In genomic region chr9:95510693-95511404, GRCm38 (mm10) we compare ENCODE assay signal across 8 mouse cellular contexts. TPM values are rescaled to one million over a fixed set of nuclear protein-coding genes. Genes with fewer than 3 reads are reported as not detected.
DNase-seq lines count a peak whose midpoint lies in the region; ATAC-seq and TF ChIP-seq lines count a peak whose summit lies in the region.

No protein-coding gene starts in this region.

- peak overlapping the region; percentile 100 for H3K4me3 ChIP-seq in heart, embryonic 13.5 days
- H3K4me3 ChIP-seq in ES-Bruce4 (ENCODE audit: low read depth, low read length): peak overlapping the region; percentile 97
- peak overlapping the region; percentile 97 for H3K4me3 ChIP-seq in intestine, embryonic 16.5 days (ENCODE audit: low read length)

- ATAC-seq in heart, embryonic 13.5 days (ENCODE audit: extremely low read depth, insufficient number of reproducible peaks, low FRiP score, low TSS enrichment): no peak
- ATAC-seq in intestine, embryonic 16.5 days: peak; percentile 29

- TF ChIP-seq CTCF in ES-Bruce4 (IDR thresholded peaks at IDR 0.05; ENCODE audit: low read depth, low read length): no peak

- peak overlapping the region; percentile 89 for H3K4me2 ChIP-seq in heart, embryonic 13.5 days
- peak overlapping the region; percentile 79 for H3K4me2 ChIP-seq in intestine, embryonic 16.5 days (ENCODE audit: low read depth, low read length)

- TF ChIP-seq EP300 in ES-Bruce4 (IDR thresholded peaks at IDR 0.05; ENCODE audit: insufficient read depth, low read depth, low read length): no peak

- H3K27me3 ChIP-seq in heart, embryonic 13.5 days (replicated peaks): no peaks in the 10 kb centered on the region
- H3K27me3 ChIP-seq in ES-Bruce4 (ENCODE audit: control insufficient read depth, insufficient read depth, low read length, poor library complexity, severe bottlenecking): no peaks in the 10 kb centered on the region
- H3K27me3 ChIP-seq in intestine, embryonic 16.5 days (replicated peaks; ENCODE audit: control insufficient read depth, insufficient read depth, low read length): no peaks in the 10 kb centered on the region

- peaks cover 20% of the 10 kb centered on the region for H3K4me1 ChIP-seq in heart, embryonic 13.5 days
- peaks cover 2% of the 10 kb centered on the region for H3K4me1 ChIP-seq in ES-Bruce4 (ENCODE audit: control insufficient read depth, insufficient read depth, low read length)
- H3K4me1 ChIP-seq in intestine, embryonic 16.5 days (ENCODE audit: control insufficient read depth, insufficient read depth, low read length): peaks cover 8% of the 10 kb centered on the region; the same call in 1 of the 2 replicates

- no peaks in the 10 kb centered on the region for H3K9me3 ChIP-seq in heart, embryonic 13.5 days
- no peaks in the 10 kb centered on the region for H3K9me3 ChIP-seq in ES-Bruce4 (replicated peaks; ENCODE audit: control insufficient read depth, insufficient read depth, low read length, poor library complexity, severe bottlenecking)
- no peaks in the 10 kb centered on the region for H3K9me3 ChIP-seq in intestine, embryonic 16.5 days (ENCODE audit: control insufficient read depth, low read length)

- peaks cover 6% of the 10 kb centered on the region for H3K36me3 ChIP-seq in heart, embryonic 13.5 days
- peaks cover 6% of the 10 kb centered on the region for H3K36me3 ChIP-seq in ES-Bruce4 (ENCODE audit: control insufficient read depth, insufficient read depth, low read length, poor library complexity, severe bottlenecking)
- no peaks in the 10 kb centered on the region for H3K36me3 ChIP-seq in intestine, embryonic 16.5 days (ENCODE audit: control insufficient read depth, insufficient read depth, low read length)

- intact Hi-C loops in heart, postnatal 25 days (cut with DNase I): loop anchor here (5.0 kb wide), 2 partner anchors 346 to 446 kb away; partner anchors contain the start of gene Atr
- intact Hi-C loops in gastrocnemius, postnatal 36 days (cut with DNase I): no loop called here

- no peak for DNase-seq in heart, postnatal 25 days (ENCODE audit: low spot score)
- DNase-seq in embryo, embryonic 11 days: peak; percentile 40
- DNase-seq in neural tube, embryonic 10.5 days (ENCODE audit: extremely low spot score, low spot score): peak; percentile 47
- no peak for DNase-seq in gastrocnemius, postnatal 36 days
- no peak for DNase-seq in urinary bladder, postnatal 4 days (ENCODE audit: low spot score in 2 of 2)

- H3K9ac ChIP-seq in heart, embryonic 13.5 days: peak overlapping the region; percentile 98
- H3K9ac ChIP-seq in ES-Bruce4 (ENCODE audit: low read depth, poor library complexity, severe bottlenecking): peak overlapping the region; percentile 85
- peak overlapping the region; percentile 99 for H3K9ac ChIP-seq in intestine, embryonic 16.5 days (ENCODE audit: low read depth, low read length)

- 7% methylated on average over 21 of the region's 21 CpGs for WGBS in heart, embryonic 13.5 days
- WGBS in intestine, embryonic 16.5 days: 4% methylated on average over 21 of the region's 21 CpGs

- TF ChIP-seq POLR2A in ES-Bruce4 (IDR thresholded peaks at IDR 0.05; ENCODE audit: insufficient read depth, low read length): no peak

- H3K27ac ChIP-seq in heart, embryonic 13.5 days (replicated peaks): peak overlapping the region; percentile 92
- peak overlapping the region; percentile 15; the same call in 1 of the 2 replicates for H3K27ac ChIP-seq in ES-Bruce4 (ENCODE audit: insufficient read depth, low read length)
- H3K27ac ChIP-seq in intestine, embryonic 16.5 days (ENCODE audit: low read length): peak overlapping the region; percentile 95

RNA-seq across cellular contexts. Expression of gene U2surp, which starts 0.9 kb away (rescaled TPM):
- 79.6 and 84.9 TPM in 2 replicates for polyA plus RNA-seq in heart, embryonic 13.5 days (2015; fragmentation: Nextera tagmentation; extraction: Ambion mirVana)
- 10 to 100 TPM; 27.8 to 32.2 TPM for total RNA-seq in heart, postnatal 25 days (2021)
- polyA plus RNA-seq in ES-Bruce4 (2011; ENCODE audit: insufficient read depth, insufficient read length, low read depth, missing spikeins): 173 and 190 TPM in 2 replicates
- polyA plus RNA-seq in intestine, embryonic 16.5 days (2015; fragmentation: Nextera tagmentation; extraction: Ambion mirVana): 103 and 109 TPM in 2 replicates
- total RNA-seq in gastrocnemius, postnatal 36 days (2021): 10 to 100 TPM; 17.8 to 25.9 TPM

RNA-seq across cellular contexts. Expression of gene Paqr9, which starts 48.6 kb away (rescaled TPM):
- 0.39 and 0.68 TPM in 2 replicates for polyA plus RNA-seq in heart, embryonic 13.5 days (2015; fragmentation: Nextera tagmentation; extraction: Ambion mirVana)
- total RNA-seq in heart, postnatal 25 days (2021): 10 to 100 TPM; 41.1 to 43.4 TPM
- 0.15 and 0.30 TPM in 2 replicates for polyA plus RNA-seq in ES-Bruce4 (2011; ENCODE audit: insufficient read depth, insufficient read length, low read depth, missing spikeins)
- polyA plus RNA-seq in intestine, embryonic 16.5 days (2015; fragmentation: Nextera tagmentation; extraction: Ambion mirVana): 0.67 and 0.87 TPM in 2 replicates
- 1 to 10 TPM; 3.6 to 4.1 TPM for total RNA-seq in gastrocnemius, postnatal 36 days (2021)

Comparison
In these comparisons a context has a peak if more than half of its experiments do, and no peak if none do; other contexts are left out.
1. H3K27ac ChIP-seq: peak in every context shown above with its lines; median percentile 95 in intestine, embryonic 16.5 days; 92 in heart, embryonic 13.5 days; 15 in ES-Bruce4.
2. DNase-seq: peak in embryo, embryonic 11 days (single experiment) and neural tube, embryonic 10.5 days (single experiment); none in heart, postnatal 25 days (single experiment), gastrocnemius, postnatal 36 days (0 of 2) and urinary bladder, postnatal 4 days (0 of 2).
3. Peak in every context shown above with its lines, with median percentiles within 50 percentile points of each other: H3K4me3 ChIP-seq and H3K9ac ChIP-seq.